Mouse (Mus musculus) heart, embryonic 11.5 days (tissue): ENCODE measurements around the gene Nln. TPM values are rescaled to one million over a fixed set of nuclear protein-coding genes. Genes with fewer than 3 reads are reported as not detected.

ENCODE experiments used
- ATAC-seq: fragments of 200-750 bp; cut with Nextera tagmentation; replicated peaks from 2 replicates; pipeline ENCODE4 v1.8.0; 2017; ENCODE audit warnings: moderate library complexity; ENCODE audit not compliant: insufficient number of reproducible peaks, low FRiP score, low TSS enrichment
- H3K27ac ChIP-seq: fragments of 300-500 bp; sonication (generic); 2 replicates; pipeline ENCODE4 v1.5.1; 2014; ENCODE audit warnings: mild to moderate bottlenecking, low read depth, low read length
- H3K27me3 ChIP-seq: fragments of 300-500 bp; sonication (generic); 2 replicates; pipeline ENCODE4 v1.6.1; 2014; ENCODE audit warnings: mild to moderate bottlenecking, low read length, mixed read lengths; ENCODE audit not compliant: control insufficient read depth, insufficient read depth
- H3K36me3 ChIP-seq: fragments of 300-500 bp; sonication (generic); 2 replicates; pipeline ENCODE4 v1.6.1; 2014; ENCODE audit warnings: mild to moderate bottlenecking, low read length, moderate library complexity, mixed read lengths; ENCODE audit not compliant: control insufficient read depth, insufficient read depth
- H3K4me1 ChIP-seq: fragments of 300-500 bp; sonication (generic); 2 replicates; pipeline ENCODE4 v1.6.1; 2014; ENCODE audit warnings: low read length; ENCODE audit not compliant: control insufficient read depth, insufficient read depth
- H3K4me2 ChIP-seq: fragments of 300-500 bp; sonication (generic); 2 replicates; pipeline ENCODE4 v1.6.1; 2014; ENCODE audit warnings: mild to moderate bottlenecking, moderate library complexity
- H3K4me3 ChIP-seq: fragments of 300-500 bp; sonication (generic); 2 replicates; pipeline ENCODE4 v1.5.1; 2014; ENCODE audit warnings: low read depth, low read length
- H3K9ac ChIP-seq: fragments of 300-500 bp; sonication (generic); 2 replicates; pipeline ENCODE4 v1.6.1; 2014; ENCODE audit warnings: mild to moderate bottlenecking, low read depth, low read length, moderate library complexity
- H3K9me3 ChIP-seq: fragments of 300-500 bp; sonication (generic); replicated peaks from 2 replicates; pipeline ENCODE4 v1.6.1; 2016; ENCODE audit warnings: low read length; ENCODE audit not compliant: control insufficient read depth
- WGBS: fragments of 180-500 bp; shearing (Covaris S2); extraction: QIAGEN DNeasy Blood & Tissue Kit; methylation state at CpG from one replicate; pipeline ENCODE4 v1.1.7; 2014; ENCODE audit not compliant: insufficient replicate concordance; 5-methylcytosine and 5-hydroxymethylcytosine counted together
- polyA plus RNA-seq: library from polyadenylated mRNA; unstranded; fragments of >200 nt; fragmentation: Nextera tagmentation; extraction: Ambion mirVana; gene quantifications from 2 replicates; pipeline ENCODE4 v1.2.1, GENCODE M21; 2014

Gene Nln
- polyA plus RNA-seq, 1 experiment from 2014 or later, result 25.2 TPM

- Histone ChIP-seq H3K27me3 (no peaks in the 10 kb centered on the region), H3K4me1 (no peaks in the 10 kb centered on the region), H3K4me2 (no peak overlapping the region), H3K27ac (no peak overlapping the region), H3K9ac (no peak overlapping the region), H3K9me3 (no peaks in the 10 kb centered on the region), H3K36me3 (no peaks in the 10 kb centered on the region), H3K4me3 (no peak overlapping the region)
- ATAC-seq, result no peak
- 68% methylated on average over 4 of the region's 4 CpGs for WGBS
Observed at GRCm38 (mm10) chr13:104045108-104045507, 64.3 kb downstream of the Nln start.

- Histone ChIP-seq H3K27ac (no peak overlapping the region), H3K36me3 (no peaks in the 10 kb centered on the region), H3K4me1 (no peaks in the 10 kb centered on the region), H3K4me2 (no peak overlapping the region), H3K9ac (no peak overlapping the region), H3K27me3 (no peaks in the 10 kb centered on the region), H3K4me3 (no peak overlapping the region), H3K9me3 (no peaks in the 10 kb centered on the region)
- ATAC-seq, result no peak
- WGBS, result 81% methylated on average over 4 of the region's 4 CpGs
Observed at GRCm38 (mm10) chr13:104044332-104044731, 65.1 kb downstream of the Nln start.

GRCm38 (mm10) chr13:104042738-104043137 lies 66.7 kb downstream of the Nln start:
- Histone ChIP-seq H3K27me3 (no peaks in the 10 kb centered on the region), H3K4me3 (no peak overlapping the region), H3K36me3 (no peaks in the 10 kb centered on the region), H3K4me2 (no peak overlapping the region), H3K9me3 (no peaks in the 10 kb centered on the region), H3K27ac (no peak overlapping the region), H3K9ac (no peak overlapping the region), H3K4me1 (0 out of 2 replicates have a peak, but pooled peaks cover 2% of the 10 kb centered on the region)
- no peak for ATAC-seq
- 81% methylated on average over 8 of the region's 8 CpGs for WGBS

GRCm38 (mm10) chr13:104041481-104041880 lies 67.9 kb downstream of the Nln start:
- no peaks in the 10 kb centered on the region for H3K9me3 ChIP-seq
- no peak overlapping the region for H3K9ac ChIP-seq
- 84% methylated on average over 7 of the region's 7 CpGs for WGBS
- no peak for ATAC-seq
- no peaks in the 10 kb centered on the region for H3K36me3 ChIP-seq
- H3K4me3 ChIP-seq, result no peak overlapping the region
- H3K27ac ChIP-seq, result no peak overlapping the region
- H3K4me2 ChIP-seq, result no peak overlapping the region
- no peaks in the 10 kb centered on the region for H3K27me3 ChIP-seq
- H3K4me1 ChIP-seq, result peaks cover 11% of the 10 kb centered on the region; the same call in 1 of the 2 replicates

GRCm38 (mm10) chr13:104040950-104041349 lies 68.5 kb downstream of the Nln start:
- Histone ChIP-seq H3K36me3 (no peaks in the 10 kb centered on the region), H3K4me1 (peaks cover 13% of the 10 kb centered on the region; the same call in 1 of the 2 replicates), H3K4me3 (no peak overlapping the region), H3K4me2 (no peak overlapping the region), H3K27ac (no peak overlapping the region), H3K9ac (no peak overlapping the region), H3K9me3 (no peaks in the 10 kb centered on the region), H3K27me3 (no peaks in the 10 kb centered on the region)
- no peak for ATAC-seq
- WGBS, result 75% methylated on average over 4 of the region's 4 CpGs

- WGBS, result 87% methylated on average over 4 of the region's 4 CpGs
Observed at GRCm38 (mm10) chr13:104039861-104040260, 69.6 kb downstream of the Nln start.

GRCm38 (mm10) chr13:104038891-104039290 lies 70.5 kb downstream of the Nln start:
- whole genome bisulfite sequencing, result 92% methylated on average over 7 of the region's 7 CpGs
- Histone ChIP-seq H3K4me3 (no peak overlapping the region), H3K36me3 (no peaks in the 10 kb centered on the region), H3K9me3 (no peaks in the 10 kb centered on the region), H3K27ac (no peak overlapping the region), H3K9ac (no peak overlapping the region), H3K4me1 (peaks cover 19% of the 10 kb centered on the region), H3K27me3 (no peaks in the 10 kb centered on the region), H3K4me2 (no peak overlapping the region)
- ATAC-seq, result no peak

More at GRCm38 (mm10) chr13:104039861-104040260, 69.6 kb downstream of the Nln start:
- no peak overlapping the region for H3K27ac ChIP-seq
- no peak overlapping the region for H3K9ac ChIP-seq
- H3K4me2 ChIP-seq, result no peak overlapping the region
- no peaks in the 10 kb centered on the region for H3K27me3 ChIP-seq
- no peaks in the 10 kb centered on the region for H3K36me3 ChIP-seq
- ATAC-seq, result no peak
- no peaks in the 10 kb centered on the region for H3K9me3 ChIP-seq
- H3K4me1 ChIP-seq, result peaks cover 14% of the 10 kb centered on the region
- no peak overlapping the region for H3K4me3 ChIP-seq

GRCm38 (mm10) chr13:104038358-104038757 lies 71.1 kb downstream of the Nln start:
- no peak for ATAC-seq
- no peak overlapping the region for H3K9ac ChIP-seq
- no peak overlapping the region for H3K4me3 ChIP-seq

GRCm38 (mm10) chr13:104037531-104038290 lies 71.7 kb downstream of the Nln start:
- Histone ChIP-seq H3K27me3 (no peaks in the 10 kb centered on the region), H3K4me3 (no peak overlapping the region), H3K27ac (no peak overlapping the region), H3K36me3 (no peaks in the 10 kb centered on the region), H3K4me2 (no peak overlapping the region), H3K9me3 (no peaks in the 10 kb centered on the region), H3K9ac (no peak overlapping the region), H3K4me1 (peaks cover 24% of the 10 kb centered on the region)
- WGBS, result 56% methylated on average over 9 of the region's 9 CpGs
- ATAC-seq, result no peak

More at GRCm38 (mm10) chr13:104038358-104038757, 71.1 kb downstream of the Nln start:
- Histone ChIP-seq H3K36me3 (no peaks in the 10 kb centered on the region), H3K27ac (no peak overlapping the region), H3K9me3 (no peaks in the 10 kb centered on the region), H3K27me3 (no peaks in the 10 kb centered on the region), H3K4me2 (no peak overlapping the region), H3K4me1 (peaks cover 19% of the 10 kb centered on the region)
- 64% methylated on average over 7 of the region's 7 CpGs for WGBS
